Mouse (Mus musculus): ENCODE results near the gene Tas2r143.

The Tas2r143 gene

DNA sequence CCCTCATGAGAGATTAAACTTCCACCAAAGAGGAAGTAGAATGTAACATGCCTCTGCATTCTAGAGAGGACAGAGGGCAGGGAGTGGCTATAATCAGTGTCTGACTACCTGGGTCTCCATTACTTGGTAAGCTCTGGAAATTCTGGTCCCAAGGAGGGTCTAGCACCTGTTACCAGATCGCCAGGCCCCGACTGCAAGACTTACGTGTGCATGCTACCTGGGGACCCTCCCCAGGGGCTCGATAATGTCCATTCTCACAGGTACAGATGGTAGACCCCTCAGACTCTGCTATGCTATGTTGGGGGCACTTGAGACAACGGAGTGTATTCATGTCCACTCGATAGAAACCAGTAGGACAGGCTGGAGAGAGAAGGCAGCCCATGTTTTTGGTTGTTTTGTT, 34.8 kb upstream of the Tas2r143 start:
- DNase-seq (ENCODE audit: low spot score in 2 of 2): no peak

- DNase-seq (ENCODE audit: low spot score in 2 of 2): no peak
Observed at GRCm38 (mm10) chr6:42369870-42370269, 30.2 kb upstream of the Tas2r143 start.

DNA sequence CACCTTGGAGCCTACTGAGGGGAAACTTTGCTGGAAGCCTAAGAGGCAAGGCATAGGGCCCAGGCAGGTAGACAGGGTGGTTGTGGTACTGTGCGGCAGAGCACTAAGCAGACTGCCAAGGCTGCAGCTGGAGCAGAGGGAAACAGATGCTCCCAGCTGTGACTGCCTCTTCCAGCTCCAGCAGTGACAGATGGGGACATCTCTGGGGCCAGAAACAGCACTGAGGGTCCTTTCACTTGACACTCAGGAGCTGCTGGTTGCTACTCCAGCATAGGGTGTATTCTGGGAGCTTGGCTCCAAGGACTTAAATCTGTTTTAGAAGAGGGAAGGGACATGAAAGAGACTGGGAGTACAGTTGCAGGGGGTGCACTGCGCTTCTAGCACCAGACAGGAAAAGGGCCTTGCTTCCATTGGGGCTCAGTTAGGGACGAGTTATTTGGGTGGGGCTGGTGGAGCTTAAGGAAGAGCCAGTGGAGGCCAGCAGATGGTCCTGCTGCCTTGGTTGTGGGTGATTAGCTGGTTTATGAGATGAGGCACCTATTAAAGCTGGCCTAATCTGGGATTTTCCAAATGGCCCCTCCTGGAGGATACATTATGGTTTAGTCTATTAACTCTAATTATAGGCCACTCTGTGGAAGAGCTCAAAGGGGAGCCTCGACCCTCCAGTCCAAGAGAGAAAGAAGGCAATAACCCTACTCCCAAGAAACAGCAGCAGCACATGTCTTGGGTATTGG, 29.2 kb upstream of the Tas2r143 start:
- DNase-seq (ENCODE audit: low spot score in 2 of 2): no peak

- DNase-seq (ENCODE audit: low spot score in 2 of 2): no peak
Observed at GRCm38 (mm10) chr6:42372001-42372400, 28.0 kb upstream of the Tas2r143 start.

GRCm38 (mm10) chr6:42372421-42372815, 27.6 kb upstream of the Tas2r143 start:
- no peak for DNase-seq (ENCODE audit: low spot score in 2 of 2)

DNA sequence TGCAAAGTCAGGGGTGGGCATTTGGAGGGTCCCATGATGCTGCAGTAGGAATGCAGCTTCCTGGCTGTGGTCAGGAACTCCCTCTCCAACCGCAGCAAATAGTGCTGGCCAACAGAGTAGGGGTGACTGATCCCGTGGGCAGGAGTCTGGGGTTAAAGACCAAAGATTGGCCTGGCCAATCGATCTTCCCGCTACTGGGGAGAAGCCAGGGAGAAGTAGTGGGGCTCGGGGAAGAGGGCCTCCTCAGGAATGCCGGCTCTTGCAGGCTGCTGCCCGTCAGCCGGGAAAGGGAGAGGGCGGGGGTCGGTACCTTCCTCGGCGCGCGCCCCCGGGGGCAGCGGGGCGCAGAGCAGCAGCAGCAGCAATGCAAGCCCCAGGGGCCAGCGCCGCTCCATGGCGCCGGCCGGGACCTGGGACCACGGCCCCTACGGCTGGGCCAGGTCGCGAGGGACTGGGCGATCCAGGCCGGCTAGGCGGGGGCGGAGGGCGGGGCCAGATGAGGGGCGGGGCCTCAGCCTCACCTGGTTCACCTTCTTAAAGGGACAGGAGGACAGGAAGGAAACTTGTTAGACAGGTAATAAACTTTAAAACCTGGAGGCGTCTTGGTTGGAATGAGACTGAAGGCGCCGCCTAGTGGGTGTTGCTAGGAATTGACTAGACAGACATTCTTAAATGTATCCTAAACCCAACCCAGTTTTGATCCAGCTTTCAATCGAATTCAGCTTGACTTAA, 27.1 kb upstream of the Tas2r143 start, which contains the start of gene Epha1:
Epha1 (minus strand) TSS at position 453 of the 732 bp plus-strand sequence.
- peak in 1 of 2 experiments; percentile 51 for DNase-seq (ENCODE audit: low spot score in 2 of 2)

- no peak for DNase-seq (ENCODE audit: low spot score in 2 of 2)
Observed at GRCm38 (mm10) chr6:42373669-42374430, 26.2 kb upstream of the Tas2r143 start.

GRCm38 (mm10) chr6:42374701-42375100, 25.3 kb upstream of the Tas2r143 start:
- no peak for DNase-seq (ENCODE audit: low spot score in 2 of 2)

DNA sequence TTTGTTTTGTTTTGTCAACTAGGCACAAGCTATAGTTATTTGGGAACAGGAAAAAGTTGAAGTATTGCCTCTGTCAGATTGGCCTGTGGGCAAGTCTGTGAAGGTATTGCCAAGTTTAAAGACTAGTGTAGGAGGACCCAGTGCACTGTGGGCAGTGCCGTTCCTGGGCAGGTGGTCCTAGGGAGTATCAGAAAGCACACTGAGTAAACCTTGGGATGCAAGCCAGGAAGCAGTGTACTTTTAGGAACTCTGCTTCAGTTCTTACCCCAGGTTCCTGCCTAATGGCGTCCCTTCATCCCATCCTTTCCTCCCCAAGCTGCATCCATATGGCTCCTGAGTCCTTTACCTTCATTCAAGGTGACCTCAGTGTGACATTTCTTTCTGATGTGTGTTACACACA, 24.9 kb upstream of the Tas2r143 start:
- DNase-seq (ENCODE audit: low spot score in 2 of 2): no peak

- DNase-seq (ENCODE audit: low spot score in 2 of 2): no peak
Observed at GRCm38 (mm10) chr6:42376016-42376415, 24.0 kb upstream of the Tas2r143 start.

- DNase-seq (ENCODE audit: low spot score in 2 of 2): no peak
Observed at GRCm38 (mm10) chr6:42376504-42377019, 23.5 kb upstream of the Tas2r143 start.

- no peak for DNase-seq (ENCODE audit: low spot score in 2 of 2)
Observed at GRCm38 (mm10) chr6:42377280-42377679, 22.8 kb upstream of the Tas2r143 start.

DNA sequence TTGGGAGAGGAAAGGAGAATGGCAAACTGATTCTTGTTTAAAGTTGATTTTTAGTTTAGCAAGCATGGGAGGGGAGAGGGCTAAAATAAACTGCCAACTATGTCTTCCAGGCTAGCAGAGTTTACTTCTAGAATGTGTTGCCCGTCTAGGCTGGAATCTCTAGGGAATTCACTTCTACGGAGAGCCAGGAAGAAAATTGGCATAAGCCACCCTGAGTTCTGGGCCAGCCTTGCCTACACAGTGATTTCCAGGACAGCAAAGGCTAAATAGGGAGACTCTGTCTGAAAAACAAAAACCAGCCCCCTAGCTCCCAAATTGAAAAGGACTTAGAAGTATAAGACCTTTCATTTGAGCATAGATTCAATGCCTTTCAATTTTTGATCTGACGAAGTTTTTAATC, 20.5 kb upstream of the Tas2r143 start:
- no peak for DNase-seq (ENCODE audit: low spot score in 2 of 2)

DNA sequence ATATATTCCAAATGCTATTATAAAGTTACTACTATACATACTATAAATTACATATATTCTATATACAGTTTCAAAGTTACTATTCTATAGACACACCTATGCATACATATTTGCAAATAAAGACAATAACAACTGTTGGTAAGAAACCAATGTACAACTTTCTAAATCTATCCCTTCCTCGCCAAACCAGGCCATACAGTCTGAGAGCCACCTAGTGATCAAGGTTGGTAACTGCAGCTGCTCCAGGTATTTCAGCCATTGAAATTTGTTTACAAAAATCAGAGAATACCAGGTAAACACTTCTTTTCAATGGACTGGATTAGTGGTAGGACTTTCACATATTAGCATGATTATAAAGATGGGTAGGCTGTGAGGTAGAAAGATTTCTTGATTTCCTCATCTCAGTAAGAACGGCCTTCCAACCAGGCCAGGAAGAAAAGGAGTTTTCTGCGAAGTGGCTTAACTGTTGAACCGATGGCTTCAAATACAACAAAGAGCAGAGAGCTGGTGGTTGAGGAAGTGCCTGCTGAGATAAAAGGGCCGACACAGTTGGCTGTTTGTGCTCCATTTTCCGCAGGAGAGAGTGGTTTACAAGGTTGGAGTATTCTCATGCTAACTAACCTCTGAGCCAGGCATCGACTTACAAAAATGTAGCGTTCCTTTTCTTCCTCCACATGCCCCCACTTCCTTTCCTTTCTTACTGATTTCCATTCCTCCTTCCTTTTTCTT, 19.5 kb upstream of the Tas2r143 start:
- DNase-seq (ENCODE audit: low spot score in 2 of 2): no peak

DNA sequence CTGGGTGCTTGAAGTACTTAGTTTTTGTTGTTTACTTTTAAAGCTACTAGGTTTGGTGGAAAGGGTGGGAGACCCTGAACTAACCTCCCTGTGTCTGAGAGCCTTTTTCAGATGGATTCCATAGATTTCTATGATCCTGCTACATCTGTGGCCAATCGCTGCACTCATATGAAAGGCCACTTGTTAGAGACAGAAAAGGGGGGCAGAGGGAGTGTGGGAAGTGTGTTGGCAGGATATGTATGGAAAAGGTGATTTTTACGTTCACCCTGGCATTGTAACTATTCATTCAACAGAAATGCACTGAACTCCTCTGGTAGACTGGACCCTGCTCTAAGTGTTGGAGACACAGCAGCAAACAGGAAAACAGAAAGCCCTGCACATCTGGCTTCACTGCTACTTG, 18.8 kb upstream of the Tas2r143 start:
- no peak for DNase-seq (ENCODE audit: low spot score in 2 of 2)

GRCm38 (mm10) chr6:42381916-42382381, 18.1 kb upstream of the Tas2r143 start:
- no peak for DNase-seq (ENCODE audit: low spot score in 2 of 2)

DNA sequence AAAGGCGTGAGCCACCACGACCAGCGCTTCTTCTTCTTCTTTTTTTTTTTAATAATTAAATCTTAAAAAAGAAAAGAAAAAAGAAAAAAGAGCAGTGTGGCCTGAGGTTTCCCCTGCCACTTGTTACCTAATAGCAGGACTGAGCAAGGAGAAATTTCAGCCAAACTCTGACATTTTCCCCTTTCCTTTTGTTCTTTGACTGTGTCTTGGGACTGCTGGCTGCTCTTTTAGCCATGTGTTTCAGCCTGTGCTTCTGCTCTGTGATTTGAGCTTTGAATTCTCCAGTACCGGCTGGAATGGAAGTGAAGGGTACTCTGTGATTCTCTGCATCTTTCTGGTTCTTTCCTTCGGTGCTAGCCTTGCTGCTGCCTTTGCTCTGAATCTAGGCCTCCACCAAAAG, 16.7 kb upstream of the Tas2r143 start:
- no peak for DNase-seq (ENCODE audit: low spot score in 2 of 2)

GRCm38 (mm10) chr6:42385635-42386034, 14.4 kb upstream of the Tas2r143 start:
- DNase-seq (ENCODE audit: low spot score in 2 of 2): no peak

- no peak for DNase-seq (ENCODE audit: low spot score in 2 of 2)
Observed at GRCm38 (mm10) chr6:42391796-42392330, 8.2 kb upstream of the Tas2r143 start.

GRCm38 (mm10) chr6:42395960-42396809, 3.9 kb upstream of the Tas2r143 start:
- DNase-seq (ENCODE audit: low spot score in 2 of 2): peak; percentile 54 to 66
